Mouse (Mus musculus) forebrain, embryonic 10.5 days (tissue): ENCODE data around the gene Eya2. TPM values are rescaled to one million over a fixed set of nuclear protein-coding genes. Genes with fewer than 3 reads are reported as not detected.

Experiments used
- DNase-seq: peaks from one replicate; pipeline ENCODE4 v3.0.0-alpha.2; 2017; ENCODE audit warnings: low spot score; ENCODE audit errors: extremely low spot score
- H3K27ac ChIP-seq: fragments of 300-500 bp; sonication (generic); 2 replicates; pipeline ENCODE4 v1.5.1; 2016; ENCODE audit warnings: mild to moderate bottlenecking
- H3K27me3 ChIP-seq: fragments of 300-500 bp; sonication (generic); 2 replicates; pipeline ENCODE4 v1.6.1; 2016; ENCODE audit warnings: mild to moderate bottlenecking; ENCODE audit not compliant: poor library complexity, severe bottlenecking
- H3K36me3 ChIP-seq: fragments of 300-500 bp; sonication (generic); replicated peaks from 2 replicates; pipeline ENCODE4 v1.6.1; 2016; ENCODE audit warnings: mild to moderate bottlenecking, moderate library complexity
- H3K4me1 ChIP-seq: fragments of 300-500 bp; sonication (generic); 2 replicates; pipeline ENCODE4 v1.6.1; 2016
- H3K4me3 ChIP-seq: fragments of 300-500 bp; sonication (generic); 2 replicates; pipeline ENCODE4 v1.5.1; 2016; ENCODE audit warnings: mild to moderate bottlenecking, moderate library complexity
- H3K9me3 ChIP-seq: fragments of 300-500 bp; sonication (generic); 2 replicates; pipeline ENCODE4 v1.6.1; 2016; ENCODE audit warnings: mild to moderate bottlenecking, moderate library complexity
- WGBS: fragments of 180-500 bp; shearing (Covaris S2); methylation state at CpG from one replicate; pipeline ENCODE4 v1.1.7; 2016; 5-methylcytosine and 5-hydroxymethylcytosine counted together
- polyA plus RNA-seq: library from polyadenylated mRNA; unstranded; fragments of >200 nt; fragmentation: Nextera tagmentation; extraction: Ambion mirVana; gene quantifications from 2 replicates; pipeline ENCODE4 v1.2.1, GENCODE M21; 2016

Gene Eya2
- polyA plus RNA-seq, 1 experiment from 2014 or later: 18.0 TPM

GRCm38 (mm10) chr2:165656956-165657355, 62.1 kb downstream of the Eya2 start:
- Histone ChIP-seq H3K9me3 (no peaks in the 10 kb centered on the region), H3K4me3 (no peak overlapping the region), H3K4me1 (peaks cover 57% of the 10 kb centered on the region), H3K36me3 (no peaks in the 10 kb centered on the region), H3K27ac (no peak overlapping the region), H3K27me3 (no peaks in the 10 kb centered on the region)
- whole genome bisulfite sequencing: 76% methylated on average over 6 of the region's 6 CpGs
- DNase-seq: no peak

GRCm38 (mm10) chr2:165659552-165659951, 64.7 kb downstream of the Eya2 start:
- DNase-seq: no peak
- Histone ChIP-seq H3K4me3 (no peak overlapping the region), H3K27ac (no peak overlapping the region), H3K9me3 (no peaks in the 10 kb centered on the region), H3K4me1 (peaks cover 36% of the 10 kb centered on the region), H3K36me3 (no peaks in the 10 kb centered on the region), H3K27me3 (no peaks in the 10 kb centered on the region)
- 84% methylated on average over 5 of the region's 5 CpGs for WGBS

- no peak overlapping the region for H3K4me3 ChIP-seq
- no peak overlapping the region for H3K27ac ChIP-seq
- DNase-seq: no peak
- H3K27me3 ChIP-seq: no peaks in the 10 kb centered on the region
- peaks cover 7% of the 10 kb centered on the region; the same call in 1 of the 2 replicates for H3K36me3 ChIP-seq
- peaks cover 23% of the 10 kb centered on the region for H3K4me1 ChIP-seq
- 93% methylated on average over 7 of the region's 7 CpGs for WGBS
- no peaks in the 10 kb centered on the region for H3K9me3 ChIP-seq
These were observed 68.4 kb downstream of the Eya2 start for GRCm38 (mm10) chr2:165663266-165663665.

GRCm38 (mm10) chr2:165664648-165665047, 69.8 kb downstream of the Eya2 start:
- peaks cover 11% of the 10 kb centered on the region for H3K36me3 ChIP-seq
- H3K27ac ChIP-seq: peak overlapping the region; percentile 25; the same call in 1 of the 2 replicates
- H3K4me1 ChIP-seq: peaks cover 18% of the 10 kb centered on the region
- no peaks in the 10 kb centered on the region for H3K9me3 ChIP-seq
- 86% methylated on average over 7 of the region's 7 CpGs for WGBS
- no peak for DNase-seq
- H3K27me3 ChIP-seq: no peaks in the 10 kb centered on the region
- no peak overlapping the region for H3K4me3 ChIP-seq

GRCm38 (mm10) chr2:165665176-165665575, 70.3 kb downstream of the Eya2 start:
- 36% methylated on average over 5 of the region's 5 CpGs for WGBS
- Histone ChIP-seq H3K36me3 (peaks cover 11% of the 10 kb centered on the region), H3K27me3 (no peaks in the 10 kb centered on the region), H3K4me1 (peaks cover 18% of the 10 kb centered on the region), H3K27ac (peak overlapping the region; percentile 25; the same call in 1 of the 2 replicates), H3K4me3 (no peak overlapping the region), H3K9me3 (no peaks in the 10 kb centered on the region)
- no peak for DNase-seq

GRCm38 (mm10) chr2:165667096-165667495, 72.3 kb downstream of the Eya2 start:
- peaks cover 11% of the 10 kb centered on the region for H3K36me3 ChIP-seq
- no peak overlapping the region for H3K27ac ChIP-seq
- peaks cover 4% of the 10 kb centered on the region; the same call in 1 of the 2 replicates for H3K9me3 ChIP-seq
- H3K4me3 ChIP-seq: no peak overlapping the region
- peaks cover 18% of the 10 kb centered on the region for H3K4me1 ChIP-seq
- DNase-seq: no peak
- 79% methylated on average over 2 of the region's 2 CpGs for WGBS
- H3K27me3 ChIP-seq: no peaks in the 10 kb centered on the region

- peaks cover 15% of the 10 kb centered on the region for H3K4me1 ChIP-seq
- peak overlapping the region; percentile 76 for H3K27ac ChIP-seq
- H3K9me3 ChIP-seq: no peaks in the 10 kb centered on the region
- DNase-seq: no peak
- 43% methylated on average over 5 of the region's 6 CpGs for WGBS
- peaks cover 15% of the 10 kb centered on the region for H3K36me3 ChIP-seq
- H3K4me3 ChIP-seq: no peak overlapping the region
- H3K27me3 ChIP-seq: no peaks in the 10 kb centered on the region
These were observed 87.9 kb downstream of the Eya2 start for GRCm38 (mm10) chr2:165682719-165683118.

- Histone ChIP-seq H3K4me1 (peaks cover 9% of the 10 kb centered on the region), H3K27me3 (no peaks in the 10 kb centered on the region), H3K36me3 (peaks cover 34% of the 10 kb centered on the region), H3K9me3 (no peaks in the 10 kb centered on the region), H3K27ac (no peak overlapping the region), H3K4me3 (no peak overlapping the region)
- DNase-seq: no peak
- WGBS: 38% methylated on average over 8 of the region's 8 CpGs
These were observed 92.7 kb downstream of the Eya2 start for GRCm38 (mm10) chr2:165687516-165687915.

- no peak overlapping the region for H3K4me3 ChIP-seq
- H3K36me3 ChIP-seq: peaks cover 34% of the 10 kb centered on the region
- no peaks in the 10 kb centered on the region for H3K9me3 ChIP-seq
- 95% methylated on average over 4 of the region's 4 CpGs for WGBS
- H3K27me3 ChIP-seq: no peaks in the 10 kb centered on the region
- no peak overlapping the region for H3K27ac ChIP-seq
- DNase-seq: no peak
- H3K4me1 ChIP-seq: no peaks in the 10 kb centered on the region
These were observed 94.1 kb downstream of the Eya2 start for GRCm38 (mm10) chr2:165688896-165689295.

GRCm38 (mm10) chr2:165691016-165691415, 96.2 kb downstream of the Eya2 start:
- H3K4me1 ChIP-seq: no peaks in the 10 kb centered on the region
- H3K36me3 ChIP-seq: peaks cover 37% of the 10 kb centered on the region
- H3K9me3 ChIP-seq: no peaks in the 10 kb centered on the region
- no peak overlapping the region for H3K27ac ChIP-seq
- no peak for DNase-seq
- no peaks in the 10 kb centered on the region for H3K27me3 ChIP-seq
- WGBS: 88% methylated on average over 3 of the region's 3 CpGs
- no peak overlapping the region for H3K4me3 ChIP-seq

GRCm38 (mm10) chr2:165692944-165693660, 98.3 kb downstream of the Eya2 start:
- H3K4me3 ChIP-seq: no peak overlapping the region
- no peak for DNase-seq
- H3K27ac ChIP-seq: peak overlapping the region; percentile 30; the same call in 1 of the 2 replicates
- no peaks in the 10 kb centered on the region for H3K9me3 ChIP-seq
- H3K27me3 ChIP-seq: no peaks in the 10 kb centered on the region
- 83% methylated on average over 4 of the region's 4 CpGs for WGBS
- peaks cover 27% of the 10 kb centered on the region for H3K36me3 ChIP-seq
- H3K4me1 ChIP-seq: peaks cover 6% of the 10 kb centered on the region; the same call in 1 of the 2 replicates

- no peak overlapping the region for H3K27ac ChIP-seq
- no peak for DNase-seq
- H3K36me3 ChIP-seq: peaks cover 15% of the 10 kb centered on the region
- no peaks in the 10 kb centered on the region for H3K27me3 ChIP-seq
- no peaks in the 10 kb centered on the region for H3K9me3 ChIP-seq
- no peak overlapping the region for H3K4me3 ChIP-seq
- H3K4me1 ChIP-seq: peaks cover 9% of the 10 kb centered on the region
- 96% methylated on average over 6 of the region's 6 CpGs for WGBS
These were observed 99.9 kb downstream of the Eya2 start for GRCm38 (mm10) chr2:165694767-165695166.

GRCm38 (mm10) chr2:165700252-165700908, 105.5 kb downstream of the Eya2 start:
- DNase-seq: peak; percentile 34
- peaks cover 49% of the 10 kb centered on the region for H3K4me1 ChIP-seq
- H3K27me3 ChIP-seq: 0 out of 2 replicates have a peak, but pooled peaks cover 8% of the 10 kb centered on the region
- H3K27ac ChIP-seq: peak overlapping the region; percentile 48
- no peak overlapping the region for H3K4me3 ChIP-seq
- H3K36me3 ChIP-seq: no peaks in the 10 kb centered on the region
- no peaks in the 10 kb centered on the region for H3K9me3 ChIP-seq
- WGBS: 61% methylated on average over 19 of the region's 19 CpGs
